Mouse (Mus musculus) forebrain, embryonic 11.5 days (tissue): ENCODE measurements at regions not wholly inside any gene's neighbourhood (a gene's known extent, or its start where the extent isn't known, plus 50 kb on each side); places are given as distances from the start of the nearest gene placed in this dataset.

Experiments used
- ATAC-seq: fragments of 200-750 bp; cut with Nextera tagmentation; replicated peaks from 2 replicates; pipeline ENCODE4 v1.8.0; 2017; ENCODE audit warnings: moderate TSS enrichment; ENCODE audit not compliant: low FRiP score
- DNase-seq: peaks from one replicate; pipeline ENCODE4 v3.0.0-alpha.2; 2017; ENCODE audit warnings: low spot score
- H3K27ac ChIP-seq: fragments of 300-500 bp; sonication (generic); 2 replicates; pipeline ENCODE4 v1.5.1; 2014; ENCODE audit warnings: low read depth, low read length
- H3K27me3 ChIP-seq: fragments of 300-500 bp; sonication (generic); 2 replicates; pipeline ENCODE4 v1.6.1; 2014; ENCODE audit warnings: mild to moderate bottlenecking, low read length, mixed read lengths; ENCODE audit not compliant: control insufficient read depth, insufficient read depth
- H3K36me3 ChIP-seq: fragments of 300-500 bp; sonication (generic); 2 replicates; pipeline ENCODE4 v1.6.1; 2014; ENCODE audit warnings: mild to moderate bottlenecking, low read length, moderate library complexity, mixed read lengths; ENCODE audit not compliant: control insufficient read depth, insufficient read depth
- H3K4me1 ChIP-seq: fragments of 300-500 bp; sonication (generic); replicated peaks from 2 replicates; pipeline ENCODE4 v1.6.1; 2014; ENCODE audit warnings: low read length, mixed read lengths; ENCODE audit not compliant: control insufficient read depth, insufficient read depth
- H3K4me2 ChIP-seq: fragments of 300-500 bp; sonication (generic); 2 replicates; pipeline ENCODE4 v1.6.1; 2014; ENCODE audit warnings: low read depth, mild to moderate bottlenecking, low read length, moderate library complexity, mixed read lengths; ENCODE audit not compliant: severe bottlenecking
- H3K4me3 ChIP-seq: fragments of 300-500 bp; sonication (generic); 2 replicates; pipeline ENCODE4 v1.5.1; 2014; ENCODE audit warnings: low read depth, low read length
- H3K9ac ChIP-seq: fragments of 300-500 bp; sonication (generic); 2 replicates; pipeline ENCODE4 v1.6.1; 2014; ENCODE audit warnings: low read length
- H3K9me3 ChIP-seq: fragments of 300-500 bp; sonication (generic); 2 replicates; pipeline ENCODE4 v1.6.1; 2016; ENCODE audit warnings: low read length, mixed read lengths; ENCODE audit not compliant: control insufficient read depth
- WGBS: fragments of 180-500 bp; shearing (Covaris S2); extraction: QIAGEN DNeasy Blood & Tissue Kit; methylation state at CpG from one replicate; pipeline ENCODE4 v1.1.7; 2014; 5-methylcytosine and 5-hydroxymethylcytosine counted together

DNA sequence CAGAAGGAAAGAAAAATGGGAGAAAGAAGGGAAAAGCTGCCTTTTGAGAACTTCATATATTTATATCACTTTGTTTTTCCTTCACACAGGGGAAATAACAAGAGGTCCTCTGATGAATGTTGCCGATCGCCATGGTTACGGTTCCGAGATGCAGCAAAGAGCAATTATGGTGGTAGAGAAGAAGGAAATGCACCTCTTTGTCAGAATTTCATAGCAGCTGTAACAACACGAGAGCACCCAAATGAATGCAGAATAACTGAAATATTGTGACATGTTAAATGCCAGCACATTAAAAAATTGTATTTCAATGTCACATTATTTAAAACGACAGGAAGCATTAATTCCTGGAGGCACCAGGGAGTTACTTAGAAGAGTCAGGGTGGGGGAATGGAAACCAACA is 279.4 kb downstream of the Mctp2 start:
- no peak overlapping the region for H3K9ac ChIP-seq
- no peak overlapping the region for H3K27ac ChIP-seq
- no peaks in the 10 kb centered on the region for H3K4me1 ChIP-seq
- WGBS: 83% methylated on average over 6 of the region's 6 CpGs
- H3K36me3 ChIP-seq: no peaks in the 10 kb centered on the region
- no peak for DNase-seq
- no peak overlapping the region for H3K4me3 ChIP-seq
- H3K27me3 ChIP-seq: no peaks in the 10 kb centered on the region
- no peak overlapping the region for H3K4me2 ChIP-seq
- no peak for ATAC-seq
- no peaks in the 10 kb centered on the region for H3K9me3 ChIP-seq

DNA sequence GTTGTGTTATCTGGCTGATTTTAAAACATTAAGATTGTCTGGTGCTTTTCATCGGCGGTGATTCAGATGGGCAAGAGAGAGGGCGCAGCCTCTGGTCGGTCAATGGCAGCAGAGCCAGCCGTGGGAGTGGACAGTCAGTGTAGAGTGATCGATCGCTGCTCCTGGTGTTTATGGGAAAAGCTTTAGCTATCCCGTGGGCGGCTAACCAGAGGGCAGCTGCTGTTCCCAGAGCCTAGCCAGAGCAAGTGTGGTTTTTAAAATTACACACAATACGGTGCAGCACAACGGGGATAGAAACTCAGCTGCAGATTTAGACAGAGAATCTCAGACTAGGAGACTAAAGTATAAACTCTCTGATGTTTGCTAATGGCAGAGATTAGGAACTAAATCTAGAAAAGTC is 297.3 kb downstream of the Mctp2 start:
- 95% methylated on average over 11 of the region's 11 CpGs for WGBS
- Histone ChIP-seq H3K4me3 (no peak overlapping the region), H3K27ac (no peak overlapping the region)

DNA sequence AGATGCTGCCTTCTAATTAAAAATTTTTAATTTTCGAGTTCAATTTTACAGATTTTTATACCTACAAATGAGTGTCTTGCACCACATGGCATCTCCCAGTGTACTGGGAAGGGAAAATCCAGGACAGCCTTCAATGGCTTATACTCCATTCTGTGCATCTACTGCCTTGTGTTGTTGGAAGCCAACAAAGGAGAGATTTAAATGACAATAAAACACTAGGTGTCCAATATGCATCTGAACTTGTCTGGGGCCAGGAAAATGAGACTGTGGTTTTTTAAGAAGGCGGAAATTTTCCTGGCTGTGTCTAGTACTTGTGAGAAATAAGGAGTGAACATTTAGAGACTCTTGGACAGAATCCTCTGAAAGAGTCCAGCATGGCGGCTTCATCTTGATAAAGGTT is 302.1 kb downstream of the Mctp2 start:
- Histone ChIP-seq H3K4me2 (no peak overlapping the region), H3K4me3 (no peak overlapping the region), H3K36me3 (no peaks in the 10 kb centered on the region), H3K27me3 (no peaks in the 10 kb centered on the region), H3K9ac (no peak overlapping the region), H3K9me3 (no peaks in the 10 kb centered on the region), H3K4me1 (no peaks in the 10 kb centered on the region), H3K27ac (no peak overlapping the region)
- DNase-seq (no peak), ATAC-seq (no peak)
- WGBS: 69% methylated on average over 3 of the region's 3 CpGs

More for the DNA sequence above, 297.3 kb downstream of the Mctp2 start:
- H3K36me3 ChIP-seq: no peaks in the 10 kb centered on the region
- H3K9ac ChIP-seq: no peak overlapping the region
- DNase-seq (no peak), ATAC-seq (no peak)
- H3K27me3 ChIP-seq: no peaks in the 10 kb centered on the region
- H3K4me1 ChIP-seq: no peaks in the 10 kb centered on the region
- no peak overlapping the region for H3K4me2 ChIP-seq
- no peaks in the 10 kb centered on the region for H3K9me3 ChIP-seq

DNA sequence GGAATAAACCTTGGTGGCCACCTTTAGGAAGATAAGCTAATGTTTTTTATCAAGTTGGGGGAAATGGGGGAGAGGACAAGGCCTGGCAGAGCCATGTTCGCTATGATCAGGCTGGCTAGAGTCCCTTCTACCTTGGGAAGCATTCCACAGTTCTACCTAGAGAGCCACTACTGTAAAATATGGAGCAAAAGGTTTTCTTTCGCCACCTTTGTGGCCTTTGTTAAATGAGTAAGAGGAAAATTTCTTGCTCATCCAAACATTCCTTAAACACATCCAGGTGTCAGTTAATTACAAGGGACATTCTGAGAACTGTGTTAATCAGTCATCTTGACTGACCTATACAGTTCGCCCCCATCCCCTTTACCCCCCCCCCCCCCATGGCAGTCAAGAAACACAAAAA is 313.9 kb downstream of the Mctp2 start:
- H3K4me3 ChIP-seq: no peak overlapping the region

DNA sequence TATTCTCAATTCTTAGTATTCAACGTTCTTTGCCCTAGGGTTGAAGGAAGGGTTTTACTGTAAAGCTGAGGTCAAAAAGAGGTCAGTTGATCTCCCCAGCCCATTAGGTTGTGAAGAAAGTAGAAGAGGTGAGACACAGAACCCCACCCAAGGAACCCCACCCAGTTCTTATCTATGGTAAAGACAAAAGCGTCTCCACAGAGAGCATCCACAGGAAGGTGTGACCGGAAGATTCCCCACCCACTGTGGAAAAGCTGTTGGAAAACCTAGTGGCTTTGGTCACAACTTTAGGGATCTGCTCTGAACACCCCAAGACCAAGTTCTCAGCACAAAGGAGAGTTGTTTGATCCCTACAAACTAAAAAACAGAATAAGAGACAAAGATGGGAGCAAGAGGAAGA is 314.6 kb downstream of the Mctp2 start:
- H3K9ac ChIP-seq: no peak overlapping the region
- H3K4me1 ChIP-seq: no peaks in the 10 kb centered on the region
- no peak overlapping the region for H3K27ac ChIP-seq
- no peak overlapping the region for H3K4me2 ChIP-seq
- WGBS: 88% methylated on average over 3 of the region's 3 CpGs
- H3K27me3 ChIP-seq: no peaks in the 10 kb centered on the region
- ATAC-seq: no peak
- H3K36me3 ChIP-seq: no peaks in the 10 kb centered on the region
- no peaks in the 10 kb centered on the region for H3K9me3 ChIP-seq
- DNase-seq: no peak
- H3K4me3 ChIP-seq: no peak overlapping the region

More for the DNA sequence above, 313.9 kb downstream of the Mctp2 start:
- DNase-seq (no peak), ATAC-seq (no peak)
- H3K9me3 ChIP-seq: no peaks in the 10 kb centered on the region
- H3K4me1 ChIP-seq: no peaks in the 10 kb centered on the region
- no peaks in the 10 kb centered on the region for H3K36me3 ChIP-seq
- no peaks in the 10 kb centered on the region for H3K27me3 ChIP-seq
- no peak overlapping the region for H3K4me2 ChIP-seq
- no peak overlapping the region for H3K9ac ChIP-seq
- no peak overlapping the region for H3K27ac ChIP-seq
- 84% methylated on average over 3 of the region's 3 CpGs for WGBS

DNA sequence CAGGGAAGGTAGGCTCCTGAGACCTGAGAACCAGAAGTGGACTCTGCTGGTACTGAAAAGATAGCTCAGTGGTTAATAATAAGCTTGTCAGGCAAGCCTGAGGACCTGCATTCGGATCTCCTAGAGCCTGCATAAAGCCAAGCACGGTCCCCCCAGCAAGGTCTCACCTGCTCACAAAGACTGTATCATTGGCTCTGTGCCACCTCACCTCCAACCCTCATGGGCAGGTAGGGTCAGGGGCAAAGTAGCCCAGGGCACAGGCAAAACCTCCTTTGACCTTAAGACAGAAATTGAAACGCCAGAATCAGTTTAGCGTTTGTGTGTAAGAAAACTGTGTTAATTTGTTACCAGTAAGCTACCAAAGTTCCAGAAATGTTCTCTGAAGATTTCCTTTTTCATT is 315.2 kb downstream of the Mctp2 start:
- no peak overlapping the region for H3K27ac ChIP-seq
- H3K9ac ChIP-seq: no peak overlapping the region
- no peaks in the 10 kb centered on the region for H3K36me3 ChIP-seq
- DNase-seq: no peak
- no peak for ATAC-seq
- no peak overlapping the region for H3K4me2 ChIP-seq
- H3K4me3 ChIP-seq: no peak overlapping the region
- no peaks in the 10 kb centered on the region for H3K9me3 ChIP-seq
- no peaks in the 10 kb centered on the region for H3K27me3 ChIP-seq
- 90% methylated on average over 4 of the region's 4 CpGs for WGBS
- H3K4me1 ChIP-seq: no peaks in the 10 kb centered on the region

DNA sequence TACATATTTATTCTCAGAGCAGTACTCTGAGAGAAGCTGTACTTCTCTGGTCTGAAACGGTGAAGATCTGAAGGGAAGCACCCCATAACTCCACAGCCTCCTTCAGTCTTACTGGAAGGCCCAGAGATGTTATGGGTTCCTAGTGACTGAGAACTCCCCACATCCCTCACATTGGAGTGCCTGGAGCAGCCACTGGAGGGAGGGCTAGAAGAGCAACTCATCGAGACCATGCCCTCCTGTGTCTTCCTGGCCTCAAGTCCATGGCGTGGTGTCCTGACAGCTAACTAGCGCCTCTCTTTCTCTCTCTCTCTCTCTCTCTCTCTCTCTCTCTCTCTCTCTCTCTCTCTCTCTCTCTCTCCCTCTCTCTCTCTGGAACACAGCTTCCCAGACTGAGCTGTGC is 340.4 kb downstream of the Mctp2 start:
- Histone ChIP-seq H3K27ac (no peak overlapping the region), H3K36me3 (no peaks in the 10 kb centered on the region), H3K4me1 (no peaks in the 10 kb centered on the region), H3K4me2 (no peak overlapping the region), H3K4me3 (no peak overlapping the region), H3K9me3 (no peaks in the 10 kb centered on the region), H3K9ac (no peak overlapping the region), H3K27me3 (no peaks in the 10 kb centered on the region)
- WGBS: 76% methylated on average over 4 of the region's 4 CpGs
- ATAC-seq: no peak
- DNase-seq: no peak

DNA sequence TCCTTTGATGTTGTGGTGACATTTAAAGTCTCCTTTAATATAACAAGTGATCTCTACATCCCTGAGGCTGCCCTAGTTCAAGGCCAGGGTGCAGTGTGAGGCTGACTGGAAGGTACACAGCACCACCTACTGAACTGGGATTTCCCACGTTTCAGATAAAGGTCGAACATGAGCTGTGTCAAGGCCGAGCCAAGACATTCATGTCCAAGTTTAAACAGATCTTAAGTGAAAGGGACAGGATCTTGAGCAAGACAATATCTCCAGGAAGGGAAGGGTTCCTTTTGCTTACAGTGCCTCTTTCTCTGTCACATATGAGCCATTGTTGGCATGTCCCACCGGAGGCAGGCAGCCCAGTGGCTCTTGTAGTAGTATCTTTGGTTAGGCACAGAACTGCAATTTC is 343.0 kb downstream of the Mctp2 start:
- no peak overlapping the region for H3K27ac ChIP-seq
- H3K4me1 ChIP-seq: no peaks in the 10 kb centered on the region
- WGBS: 81% methylated on average over 4 of the region's 4 CpGs
- no peaks in the 10 kb centered on the region for H3K27me3 ChIP-seq
- ATAC-seq (no peak), DNase-seq (no peak)
- no peaks in the 10 kb centered on the region for H3K9me3 ChIP-seq
- no peak overlapping the region for H3K4me2 ChIP-seq
- H3K4me3 ChIP-seq: no peak overlapping the region
- no peaks in the 10 kb centered on the region for H3K36me3 ChIP-seq
- no peak overlapping the region for H3K9ac ChIP-seq

DNA sequence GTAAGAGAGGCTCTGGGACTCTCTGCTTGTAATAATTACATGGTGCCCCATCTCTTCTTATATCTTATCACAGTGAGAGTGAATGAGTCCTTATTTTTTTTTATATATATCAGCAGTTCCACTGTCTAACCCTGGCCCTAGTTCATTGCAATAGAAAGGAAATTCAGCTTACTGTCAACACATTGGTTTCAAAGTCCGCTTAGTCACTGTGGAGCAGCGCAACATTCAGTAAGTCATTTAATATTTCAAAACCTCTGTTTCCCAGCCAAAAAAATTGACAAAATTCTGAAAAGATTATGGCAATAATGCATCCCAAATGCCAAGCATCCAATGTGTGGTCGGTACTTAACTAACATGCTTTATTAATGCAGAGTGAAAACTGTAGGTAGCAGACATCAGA is 343.6 kb downstream of the Mctp2 start:
- H3K4me1 ChIP-seq: no peaks in the 10 kb centered on the region
- no peak overlapping the region for H3K4me2 ChIP-seq
- no peaks in the 10 kb centered on the region for H3K27me3 ChIP-seq
- H3K9me3 ChIP-seq: no peaks in the 10 kb centered on the region
- no peak for DNase-seq
- 94% methylated on average over 3 of the region's 3 CpGs for WGBS
- no peak for ATAC-seq
- no peaks in the 10 kb centered on the region for H3K36me3 ChIP-seq
- no peak overlapping the region for H3K4me3 ChIP-seq
- no peak overlapping the region for H3K27ac ChIP-seq
- no peak overlapping the region for H3K9ac ChIP-seq
